Mouse (Mus musculus) embryonic fibroblast, embryonic 13.5 days (primary cell): ENCODE data around the gene C1rb. TPM values are rescaled to one million over a fixed set of nuclear protein-coding genes. Genes with fewer than 3 reads are reported as not detected.
"Not testable (repeated sequence)": the region's sequence is repeated elsewhere in the genome, so short reads cannot be mapped to it uniquely, and the experiment has no call there.

Experiments
- H3K27ac ChIP-seq: 2 replicates; pipeline ENCODE4 v1.5.1; 2012; ENCODE audit warnings: low read length, control low read depth, inconsistent platforms; ENCODE audit not compliant: insufficient read depth
- H3K4me1 ChIP-seq: 2 replicates; pipeline ENCODE4 v1.6.1; 2011; ENCODE audit warnings: low read length; ENCODE audit not compliant: control insufficient read depth, insufficient read depth
- H3K4me3 ChIP-seq: 2 replicates; pipeline ENCODE4 v1.5.1; 2011; ENCODE audit warnings: mild to moderate bottlenecking, control low read depth, low read length; ENCODE audit not compliant: insufficient read depth
- CTCF ChIP-seq: IDR thresholded peaks from 2 replicates; pipeline ENCODE4 v1.5.1; 2011; ENCODE audit warnings: mild to moderate bottlenecking, control low read depth, low read length, moderate library complexity, borderline replicate concordance; ENCODE audit not compliant: insufficient read depth
- POLR2A ChIP-seq: IDR thresholded peaks from 2 replicates; pipeline ENCODE4 v1.6.1; 2011; ENCODE audit warnings: low read depth, mild to moderate bottlenecking, control low read depth, low read length, moderate library complexity
- polyA plus RNA-seq: library from polyadenylated mRNA; stranded (reverse); fragments of >200 nt; gene quantifications from 2 replicates; pipeline ENCODE4 v1.2.4, GENCODE M21; 2011; ENCODE audit warnings: low read depth; ENCODE audit not compliant: missing spikeins, insufficient read length

C1rb gene
- polyA plus RNA-seq, 1 experiment, result not detected

DNA sequence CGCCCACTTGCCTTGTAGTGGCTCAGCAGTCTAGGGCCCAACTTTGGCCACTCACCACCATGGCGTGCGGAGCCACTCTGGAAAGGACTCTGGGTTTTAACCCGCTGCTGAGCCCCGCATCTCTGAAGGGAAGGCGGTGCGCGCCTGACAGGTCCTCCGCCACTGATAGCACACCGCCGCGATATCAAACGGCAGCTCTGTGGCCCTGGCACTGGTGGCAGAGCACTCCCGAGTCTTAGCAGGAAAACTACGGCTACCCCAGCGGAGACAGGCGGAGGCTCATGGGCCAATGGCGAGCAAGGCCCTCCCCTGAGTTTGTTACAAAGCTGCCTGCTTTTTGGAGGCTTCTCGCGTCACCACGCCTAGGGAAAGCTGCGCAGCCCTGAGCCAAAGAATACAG, 17.3 kb upstream of the C1rb start:
- H3K27ac ChIP-seq, result no peak overlapping the region
- TF ChIP-seq POLR2A (no peak), CTCF (no peak)
- H3K4me1 ChIP-seq, result no peaks in the 10 kb centered on the region
- no peak overlapping the region for H3K4me3 ChIP-seq

GRCm38 (mm10) chr6:124555956-124556355, 14.1 kb upstream of the C1rb start:
- not testable (repeated sequence) for H3K27ac ChIP-seq, H3K4me1 ChIP-seq

GRCm38 (mm10) chr6:124561156-124561555, 8.9 kb upstream of the C1rb start:
- not testable (repeated sequence) for H3K4me1 ChIP-seq, H3K4me3 ChIP-seq, H3K27ac ChIP-seq

More at GRCm38 (mm10) chr6:124555956-124556355, 14.1 kb upstream of the C1rb start:
- not testable (repeated sequence) for H3K4me3 ChIP-seq

- not testable (repeated sequence) for H3K4me3 ChIP-seq, H3K4me1 ChIP-seq, H3K27ac ChIP-seq
These were observed 8.5 kb upstream of the C1rb start for GRCm38 (mm10) chr6:124561611-124562010.

- not testable (repeated sequence) for H3K4me3 ChIP-seq, H3K27ac ChIP-seq, H3K4me1 ChIP-seq
These were observed 5.1 kb downstream of the C1rb start for GRCm38 (mm10) chr6:124575155-124575678.

DNA sequence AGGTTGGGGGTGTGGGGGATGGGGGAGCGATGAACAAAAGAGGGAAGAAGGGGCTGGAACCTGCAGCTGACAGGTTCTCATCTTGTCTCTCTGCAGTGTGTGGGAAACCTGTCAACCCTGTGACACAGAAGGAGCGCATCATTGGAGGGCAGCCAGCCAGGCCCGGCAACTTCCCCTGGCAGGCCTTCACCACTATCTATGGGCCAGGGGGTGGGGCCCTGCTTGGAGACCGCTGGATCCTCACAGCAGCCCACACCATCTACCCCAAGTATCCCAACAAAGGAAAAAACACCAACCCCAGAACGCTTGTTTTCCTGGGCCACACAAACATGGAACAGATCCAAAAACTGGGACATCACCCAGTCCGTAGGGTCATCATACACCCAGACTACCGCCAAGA, 10.1 kb downstream of the C1rb start:
- not testable (repeated sequence) for H3K4me3 ChIP-seq, H3K4me1 ChIP-seq, H3K27ac ChIP-seq

DNA sequence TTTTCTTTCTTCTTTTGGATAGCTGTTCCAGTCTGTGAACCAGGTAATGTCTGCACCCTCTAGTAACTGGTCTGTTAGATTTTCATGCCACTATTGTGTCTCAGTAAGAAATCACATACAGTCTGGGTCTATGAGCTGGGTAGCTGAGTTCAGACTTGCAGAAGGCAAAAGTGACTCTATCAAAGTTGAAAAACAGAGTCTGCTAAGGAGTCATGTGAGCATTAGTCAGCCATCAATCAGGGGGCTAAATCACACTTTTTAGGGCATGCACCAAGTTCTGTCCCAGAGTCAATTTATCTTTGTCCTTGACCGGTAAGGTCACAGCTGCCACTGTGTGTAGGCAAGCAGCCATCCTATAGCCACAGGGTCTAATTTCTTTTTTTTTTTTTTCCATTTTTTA, 12.1 kb downstream of the C1rb start:
- Histone ChIP-seq H3K4me1 (no peaks in the 10 kb centered on the region), H3K27ac (no peak overlapping the region), H3K4me3 (no peak overlapping the region)
- no peak for TF ChIP-seq CTCF
- TF ChIP-seq POLR2A, result no peak

DNA sequence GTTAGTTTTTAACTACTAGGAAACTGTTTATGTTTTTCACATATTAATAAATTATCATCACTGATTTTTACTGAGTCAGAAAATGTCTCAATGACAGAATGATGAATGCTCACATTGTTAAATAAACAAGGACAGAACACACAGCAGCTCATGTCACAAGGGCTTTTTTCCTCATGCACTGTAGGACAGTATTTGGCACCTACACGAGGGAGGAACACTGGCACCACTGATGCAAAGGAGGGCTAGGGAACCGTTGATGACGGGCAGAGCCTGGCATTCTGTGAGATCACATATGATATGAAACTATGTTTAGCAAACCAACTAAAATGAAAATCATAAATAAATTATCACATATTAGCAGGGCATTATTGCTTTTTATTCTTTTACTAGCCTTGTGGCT, 14.8 kb downstream of the C1rb start:
- no peak overlapping the region for H3K4me3 ChIP-seq
- TF ChIP-seq POLR2A, result no peak
- no peak for TF ChIP-seq CTCF
- no peak overlapping the region for H3K27ac ChIP-seq
- H3K4me1 ChIP-seq, result no peaks in the 10 kb centered on the region

- TF ChIP-seq POLR2A (no peak), CTCF (no peak)
- Histone ChIP-seq H3K27ac (no peak overlapping the region), H3K4me3 (no peak overlapping the region), H3K4me1 (no peaks in the 10 kb centered on the region)
These were observed 15.7 kb downstream of the C1rb start for GRCm38 (mm10) chr6:124585761-124586160.

- no peak for TF ChIP-seq POLR2A
- no peak for TF ChIP-seq CTCF
- Histone ChIP-seq H3K27ac (no peak overlapping the region), H3K4me1 (no peaks in the 10 kb centered on the region), H3K4me3 (no peak overlapping the region)
These were observed 16.2 kb downstream of the C1rb start for GRCm38 (mm10) chr6:124586266-124586665.

DNA sequence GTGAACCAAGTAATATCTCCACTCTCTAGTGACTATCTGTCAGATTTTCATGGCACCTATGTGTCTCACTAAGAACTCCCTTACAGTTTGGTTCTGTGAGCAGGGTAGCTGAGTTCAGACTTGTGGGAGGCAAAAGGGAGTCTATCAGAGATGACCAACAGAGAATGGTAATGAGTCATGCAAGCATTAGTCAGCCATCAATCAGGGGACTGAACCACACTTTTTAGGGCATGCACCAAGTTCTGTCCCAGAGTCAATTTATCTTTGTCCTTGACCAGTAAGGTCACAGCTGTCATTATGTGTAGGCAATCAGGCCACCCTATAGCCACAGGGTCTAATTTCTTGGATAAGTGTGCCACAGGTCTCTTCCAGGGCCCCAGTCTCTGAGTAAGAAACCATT, 18.7 kb downstream of the C1rb start:
- H3K27ac ChIP-seq, result no peak overlapping the region
- TF ChIP-seq POLR2A (no peak), CTCF (no peak)
- no peak overlapping the region for H3K4me3 ChIP-seq
- no peaks in the 10 kb centered on the region for H3K4me1 ChIP-seq

DNA sequence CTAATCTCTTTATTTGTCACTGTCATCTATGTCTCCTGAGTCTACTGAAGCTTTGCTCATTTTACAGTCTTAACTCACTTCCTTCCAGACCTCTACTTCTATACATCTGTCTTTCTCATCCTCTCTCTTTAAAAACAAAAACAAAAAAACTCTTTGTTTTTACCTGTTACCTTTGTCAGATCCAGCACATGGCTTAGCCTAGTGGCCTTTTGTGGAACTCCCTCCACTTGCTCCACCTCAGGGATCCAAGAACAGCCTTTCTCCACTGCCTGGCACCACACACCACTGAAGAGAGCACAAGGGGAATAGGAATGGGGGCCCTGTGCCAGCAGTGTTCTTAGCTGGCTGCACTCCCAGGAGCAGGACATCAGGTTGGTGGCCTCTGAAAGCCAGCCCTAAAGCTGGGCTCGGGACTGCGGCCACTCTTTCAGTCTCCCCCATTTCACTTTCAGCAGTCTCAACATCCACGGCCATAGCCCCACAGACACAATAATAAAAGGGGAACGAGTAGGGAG, 22.1 kb downstream of the C1rb start:
- Histone ChIP-seq H3K4me1 (no peaks in the 10 kb centered on the region), H3K4me3 (no peak overlapping the region), H3K27ac (no peak overlapping the region)
- TF ChIP-seq POLR2A (no peak), CTCF (no peak)
